Mouse (Mus musculus) ES-E14 (cell line): ENCODE data around the gene Arl4d. TPM values are rescaled to one million over a fixed set of nuclear protein-coding genes. Genes with fewer than 3 reads are reported as not detected.
A peak's percentile ranks its signal among the peaks of the same experiment; 100 is the strongest.

Experiments
- DNase-seq: peaks from one replicate; pipeline ENCODE4 v3.0.0-alpha.2; 2013; ENCODE audit warnings: low read depth, low spot score
- H3K27ac ChIP-seq: 2 replicates; pipeline ENCODE4 v1.5.1; 2012; ENCODE audit warnings: low read depth, mild to moderate bottlenecking, low read length, moderate library complexity, mixed read lengths; ENCODE audit not compliant: poor library complexity, insufficient read depth, severe bottlenecking
- H3K36me3 ChIP-seq: 2 replicates; pipeline ENCODE4 v1.6.1; 2012; ENCODE audit warnings: mild to moderate bottlenecking, low read length, moderate library complexity, mixed read lengths; ENCODE audit not compliant: control insufficient read depth, poor library complexity, insufficient read depth, severe bottlenecking
- H3K4me1 ChIP-seq, 2 experiments: fragments of 150-350 bp in 1 of 2; sonication (generic) in 1 of 2; 2 replicates each; pipeline ENCODE4 v1.6.1; 2012; ENCODE audit warnings: low read length in 2 of 2, mild to moderate bottlenecking in 1 of 2, mixed read lengths in 1 of 2; ENCODE audit not compliant: control insufficient read depth in 2 of 2, insufficient read depth in 2 of 2, poor library complexity in 1 of 2
- H3K4me3 ChIP-seq, 2 experiments: fragments of 150-350 bp in 1 of 2; sonication (generic) in 1 of 2; 2 replicates each; pipeline ENCODE4 v1.5.1; 2012; ENCODE audit warnings: low read length in 2 of 2, low read depth in 1 of 2, mild to moderate bottlenecking in 1 of 2, mixed read lengths in 1 of 2; ENCODE audit not compliant: insufficient read depth in 1 of 2, poor library complexity in 1 of 2, severe bottlenecking in 1 of 2
- H3K9ac ChIP-seq: 2 replicates; pipeline ENCODE4 v1.6.1; 2012; ENCODE audit warnings: low read depth, mild to moderate bottlenecking, low read length, mixed read lengths; ENCODE audit not compliant: poor library complexity, insufficient read depth, severe bottlenecking
- H3K9me3 ChIP-seq: fragments of 150-350 bp; sonication (generic); 2 replicates; pipeline ENCODE4 v1.6.1; 2012; ENCODE audit warnings: low read depth, mild to moderate bottlenecking, low read length; ENCODE audit not compliant: control insufficient read depth, insufficient read depth
- CHD2 ChIP-seq: IDR thresholded peaks from 2 replicates; pipeline ENCODE4 v1.6.1; 2014; ENCODE audit warnings: mild to moderate bottlenecking, low read depth, low read length, inconsistent platforms
- HCFC1 ChIP-seq: IDR thresholded peaks from 2 replicates; pipeline ENCODE4 v1.6.1; 2012; ENCODE audit warnings: low read length, inconsistent platforms, borderline replicate concordance; ENCODE audit not compliant: insufficient read depth
- MAFK ChIP-seq: IDR thresholded peaks from 2 replicates; pipeline ENCODE4 v1.6.1; 2014; ENCODE audit warnings: mild to moderate bottlenecking, low read depth, low read length, inconsistent platforms; ENCODE audit not compliant: insufficient read depth
- ZC3H11A ChIP-seq: IDR thresholded peaks from 2 replicates; pipeline ENCODE4 v1.6.1; 2012; ENCODE audit warnings: low read depth, mild to moderate bottlenecking, inconsistent platforms, low read length, borderline replicate concordance
- ZNF384 ChIP-seq: IDR thresholded peaks from 2 replicates; pipeline ENCODE4 v1.6.1; 2012; ENCODE audit warnings: low read depth, low read length, inconsistent platforms
- in situ Hi-C, 2 experiments: fragments of 600-800 bp; cut with MboI; formaldehyde crosslinking; loops; one replicate each; pipeline ENCODE4 v1.15.1; 2025; ENCODE audit warnings: low sequenced_read_pairs in 2 of 2, inconsistent platforms in 1 of 2; ENCODE audit not compliant: unreplicated experiment in 2 of 2
- total RNA-seq: library from RNA; depleted of rRNA; stranded (reverse); fragments of 300-350 nt; gene quantifications from 2 replicates; pipeline ENCODE4 v1.2.3, GENCODE M21; 2012

The Arl4d gene
- total RNA-seq, 1 experiment: 13.8 TPM

GRCm38 (mm10) chr11:101670334-101670733 is 5.0 kb downstream of the Arl4d start:
- H3K9ac ChIP-seq: no peak overlapping the region
- peaks cover 8 to 21% of the 10 kb centered on the region in 2 experiments for H3K4me1 ChIP-seq
- no peak for DNase-seq
- in situ Hi-C loops: no loop called here
- H3K36me3 ChIP-seq: peaks cover 4% of the 10 kb centered on the region; the same call in 1 of the 2 replicates
- TF ChIP-seq HCFC1: no peak
- TF ChIP-seq ZC3H11A: no peak
- no peak for TF ChIP-seq ZNF384
- TF ChIP-seq CHD2: no peak
- TF ChIP-seq MAFK: no peak
- no peaks in the 10 kb centered on the region for H3K9me3 ChIP-seq
- H3K27ac ChIP-seq: no peak overlapping the region
- no peak overlapping the region for H3K4me3 ChIP-seq

DNA sequence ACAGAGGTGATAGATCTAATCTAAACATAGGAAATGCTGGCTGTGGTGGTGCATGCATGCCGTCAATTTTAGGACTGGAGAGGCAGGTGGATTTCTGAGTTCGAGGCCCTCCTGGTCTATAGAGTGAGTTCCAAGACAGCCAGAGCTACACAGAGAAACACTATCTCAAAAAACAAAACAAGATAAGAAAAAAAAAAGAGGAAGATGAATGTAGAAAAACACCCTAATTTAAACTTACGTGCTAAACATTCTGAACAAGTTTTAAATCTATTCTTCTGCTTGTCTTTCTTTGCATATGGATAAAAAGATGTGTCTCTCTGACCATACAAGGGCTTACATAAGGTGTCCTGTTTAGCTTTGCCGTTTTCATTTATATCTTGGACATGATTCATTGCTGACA is 5.9 kb downstream of the Arl4d start:
- Histone ChIP-seq H3K9me3 (no peaks in the 10 kb centered on the region), H3K4me1 (peaks cover 10 to 23% of the 10 kb centered on the region in 2 experiments), H3K27ac (no peak overlapping the region), H3K9ac (no peak overlapping the region), H3K4me3 (no peak overlapping the region), H3K36me3 (peaks cover 4% of the 10 kb centered on the region; the same call in 1 of the 2 replicates)
- in situ Hi-C loops: no loop called here
- no peak for DNase-seq
- TF ChIP-seq ZNF384 (no peak), HCFC1 (no peak), MAFK (no peak), ZC3H11A (no peak), CHD2 (no peak)

GRCm38 (mm10) chr11:101673010-101673642 is 7.8 kb downstream of the Arl4d start:
- no peak for DNase-seq
- in situ Hi-C loops: no loop called here
- Histone ChIP-seq H3K9me3 (no peaks in the 10 kb centered on the region), H3K4me3 (peak overlapping the region in 1 of 2 experiments; percentile 37; a peak in 2 of 4 replicates), H3K4me1 (peaks cover 6 to 18% of the 10 kb centered on the region in 2 experiments), H3K27ac (peak overlapping the region; percentile 16; the same call in 1 of the 2 replicates), H3K36me3 (no peaks in the 10 kb centered on the region), H3K9ac (peak overlapping the region; percentile 39; the same call in 1 of the 2 replicates)
- no peak for TF ChIP-seq HCFC1
- no peak for TF ChIP-seq ZNF384
- TF ChIP-seq CHD2: no peak
- no peak for TF ChIP-seq MAFK
- no peak for TF ChIP-seq ZC3H11A

GRCm38 (mm10) chr11:101674106-101674505 is 8.8 kb downstream of the Arl4d start:
- Histone ChIP-seq H3K36me3 (no peaks in the 10 kb centered on the region), H3K27ac (no peak overlapping the region), H3K9ac (no peak overlapping the region), H3K4me3 (no peak overlapping the region), H3K9me3 (no peaks in the 10 kb centered on the region), H3K4me1 (peaks cover 6 to 10% of the 10 kb centered on the region in 2 experiments)
- no peak for TF ChIP-seq HCFC1
- no peak for TF ChIP-seq ZNF384
- no peak for TF ChIP-seq MAFK
- no peak for TF ChIP-seq CHD2
- TF ChIP-seq ZC3H11A: no peak
- in situ Hi-C loops: no loop called here
- no peak for DNase-seq
